Mouse (Mus musculus) kidney, adult 2 months (tissue): ENCODE measurements around the gene Plekha6. TPM values are rescaled to one million over a fixed set of nuclear protein-coding genes. Genes with fewer than 3 reads are reported as not detected.

ENCODE experiments used
- DNase-seq: peaks from one replicate; pipeline ENCODE4 v3.0.0; 2021
- H3K27ac ChIP-seq: fragments of 200-500 bp; 2 replicates; pipeline ENCODE4 v1.5.1; 2012; ENCODE audit warnings: low read depth, low read length, control low read depth, inconsistent platforms; ENCODE audit not compliant: insufficient read depth
- H3K27me3 ChIP-seq: fragments of 200-500 bp; replicated peaks from 2 replicates; pipeline ENCODE4 v1.6.1; 2012; ENCODE audit warnings: mild to moderate bottlenecking, moderate library complexity, low read length, inconsistent platforms; ENCODE audit not compliant: control insufficient read depth, insufficient read depth
- H3K36me3 ChIP-seq: fragments of 200-500 bp; 2 replicates; pipeline ENCODE4 v1.6.1; 2012; ENCODE audit warnings: mild to moderate bottlenecking, moderate library complexity, low read length, inconsistent platforms; ENCODE audit not compliant: control insufficient read depth, insufficient read depth
- H3K4me1 ChIP-seq: fragments of 200-500 bp; 2 replicates; pipeline ENCODE4 v1.6.1; 2011; ENCODE audit warnings: low read length; ENCODE audit not compliant: control insufficient read depth, insufficient read depth
- H3K4me3 ChIP-seq: fragments of 200-500 bp; 2 replicates; pipeline ENCODE4 v1.5.1; 2011; ENCODE audit warnings: mild to moderate bottlenecking, low read depth, low read length, control low read depth; ENCODE audit not compliant: insufficient read depth
- CTCF ChIP-seq: fragments of 200-500 bp; conservative IDR thresholded peaks from 2 replicates; pipeline ENCODE4 v1.5.1; 2011; ENCODE audit warnings: low read depth, mild to moderate bottlenecking, control low read depth, low read length, moderate library complexity, mixed read lengths; ENCODE audit not compliant: insufficient read depth, insufficient read length
- POLR2A ChIP-seq: fragments of 200-500 bp; IDR thresholded peaks from one replicate; pipeline ENCODE4 v1.6.1; 2011; ENCODE audit warnings: low read depth, low read length, control low read depth
- WGBS: fragments of 180-500 bp; shearing (Covaris S2); methylation state at CpG from one replicate; pipeline ENCODE4 v1.1.7; 2018; 5-methylcytosine and 5-hydroxymethylcytosine counted together
- polyA plus RNA-seq: library from polyadenylated mRNA; depleted of rRNA; stranded (reverse); fragments of >200 nt; gene quantifications from 2 replicates; pipeline ENCODE4 v1.2.3, GENCODE M21; 2012; rRNA removed

Plekha6 gene
- 91.4 and 98.1 TPM in 2 replicates for polyA plus RNA-seq

GRCm38 (mm10) chr1:133163820-133164431 is at the start of gene Plekha6:
Gene Plekha6, plus strand, starts transcription at chr1:133164210.
- WGBS, result under 1% methylated on average over 68 of the region's 68 CpGs
- no peaks in the 10 kb centered on the region for H3K27me3 ChIP-seq

GRCm38 (mm10) chr1:133116108-133116507 is 47.9 kb upstream of the Plekha6 start:
- Histone ChIP-seq H3K4me3 (no peak overlapping the region), H3K27ac (no peak overlapping the region), H3K36me3 (no peaks in the 10 kb centered on the region), H3K4me1 (no peaks in the 10 kb centered on the region), H3K27me3 (no peaks in the 10 kb centered on the region)
- DNase-seq, result no peak
- no peak for TF ChIP-seq CTCF
- no peak for TF ChIP-seq POLR2A
- WGBS, result 94% methylated on average over 4 of the region's 4 CpGs

More at GRCm38 (mm10) chr1:133163820-133164431, at the start of gene Plekha6:
- H3K36me3 ChIP-seq, result no peaks in the 10 kb centered on the region
- H3K4me3 ChIP-seq, result peak within 1 kb of the TSS; percentile 58
- DNase-seq, result peak; percentile 48
- peak within 1 kb of the TSS; percentile 57; the same call in 1 of the 2 replicates for H3K27ac ChIP-seq
- H3K4me1 ChIP-seq, result no peaks in the 10 kb centered on the region
- TF ChIP-seq POLR2A, result no peak

GRCm38 (mm10) chr1:133118127-133118526 is 45.9 kb upstream of the Plekha6 start:
- no peaks in the 10 kb centered on the region for H3K27me3 ChIP-seq
- no peaks in the 10 kb centered on the region for H3K36me3 ChIP-seq
- TF ChIP-seq POLR2A, result no peak
- no peak for TF ChIP-seq CTCF
- no peak for DNase-seq
- H3K4me1 ChIP-seq, result no peaks in the 10 kb centered on the region
- no peak overlapping the region for H3K27ac ChIP-seq
- whole genome bisulfite sequencing, result 87% methylated on average over 5 of the region's 5 CpGs
- no peak overlapping the region for H3K4me3 ChIP-seq

- Histone ChIP-seq H3K36me3 (no peaks in the 10 kb centered on the region), H3K27ac (no peak overlapping the region), H3K4me3 (no peak overlapping the region), H3K27me3 (no peaks in the 10 kb centered on the region), H3K4me1 (0 out of 2 replicates have a peak, but pooled peaks cover under 1% of the 10 kb centered on the region)
- WGBS, result 71% methylated on average over 3 of the region's 3 CpGs
- no peak for DNase-seq
- TF ChIP-seq POLR2A, result no peak
- TF ChIP-seq CTCF, result no peak
These were observed 45.2 kb upstream of the Plekha6 start for GRCm38 (mm10) chr1:133118844-133119243.

GRCm38 (mm10) chr1:133119931-133120712 is 43.9 kb upstream of the Plekha6 start:
- Histone ChIP-seq H3K27me3 (no peaks in the 10 kb centered on the region), H3K4me3 (no peak overlapping the region), H3K36me3 (no peaks in the 10 kb centered on the region), H3K4me1 (0 out of 2 replicates have a peak, but pooled peaks cover 5% of the 10 kb centered on the region), H3K27ac (no peak overlapping the region)
- DNase-seq, result no peak
- TF ChIP-seq POLR2A (no peak), CTCF (no peak)
- WGBS, result 63% methylated on average over 7 of the region's 7 CpGs

- H3K36me3 ChIP-seq, result no peaks in the 10 kb centered on the region
- no peak for DNase-seq
- H3K27ac ChIP-seq, result no peak overlapping the region
- H3K4me1 ChIP-seq, result 0 out of 2 replicates have a peak, but pooled peaks cover 5% of the 10 kb centered on the region
- no peaks in the 10 kb centered on the region for H3K27me3 ChIP-seq
- TF ChIP-seq CTCF (no peak), POLR2A (no peak)
- H3K4me3 ChIP-seq, result no peak overlapping the region
- WGBS, result 58% methylated on average over 6 of the region's 6 CpGs
These were observed 42.8 kb upstream of the Plekha6 start for GRCm38 (mm10) chr1:133121246-133121645.

- H3K27ac ChIP-seq, result no peak overlapping the region
- no peak for TF ChIP-seq POLR2A
These were observed 39.9 kb upstream of the Plekha6 start for GRCm38 (mm10) chr1:133124137-133124536.

More at GRCm38 (mm10) chr1:133124137-133124536, 39.9 kb upstream of the Plekha6 start:
- H3K4me3 ChIP-seq, result no peak overlapping the region
- DNase-seq, result peak; percentile 46
- H3K27me3 ChIP-seq, result no peaks in the 10 kb centered on the region
- 0 out of 2 replicates have a peak, but pooled peaks cover 5% of the 10 kb centered on the region for H3K4me1 ChIP-seq
- 55% methylated on average over 6 of the region's 6 CpGs for WGBS
- no peaks in the 10 kb centered on the region for H3K36me3 ChIP-seq
